Mouse (Mus musculus): ENCODE data around the gene Glipr1. TPM values are rescaled to one million over a fixed set of nuclear protein-coding genes. Genes with fewer than 3 reads are reported as not detected.

Gene Glipr1
- total RNA-seq, 2 experiments from 2014 or later, result 0.20 TPM; not detected in 1

DNA sequence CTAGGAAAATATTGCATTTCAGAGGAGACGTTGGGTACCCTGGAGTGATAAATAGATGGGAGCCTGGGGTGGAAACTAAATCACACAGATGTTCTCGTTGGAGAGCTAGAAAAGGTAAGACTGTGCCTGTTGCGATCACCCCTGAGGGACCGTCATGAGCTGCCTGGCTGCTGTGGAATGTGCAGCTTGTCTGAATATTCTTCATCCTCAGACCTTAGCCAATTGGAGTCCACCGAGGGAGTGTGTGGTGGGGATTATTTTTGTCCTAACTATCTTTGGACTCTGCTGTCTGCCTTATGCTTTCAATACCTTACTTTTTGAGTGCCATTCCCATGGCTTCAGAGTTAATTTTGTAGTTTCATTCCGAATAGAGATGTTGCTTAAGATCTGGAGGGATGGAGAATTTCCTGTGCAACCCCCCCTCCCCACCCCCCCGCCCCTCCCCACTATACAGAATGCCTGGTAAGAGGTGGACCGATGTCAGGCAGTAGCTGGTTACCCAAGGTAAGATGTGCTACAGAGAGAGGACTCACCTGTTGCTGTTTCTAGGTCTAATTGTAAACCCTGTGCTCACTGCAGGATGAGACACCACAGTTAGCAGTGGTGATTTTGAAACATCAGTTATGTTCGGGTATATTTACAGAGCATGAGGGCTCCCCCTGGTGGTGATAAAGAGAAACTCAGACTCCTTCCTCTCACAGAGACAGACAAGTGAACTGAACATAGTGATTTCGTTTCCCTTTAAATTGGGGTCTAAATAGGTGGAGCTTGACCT, 45.0 kb downstream of the Glipr1 start:
- peak; percentile 45 for DNase-seq
- H3K27ac ChIP-seq, result no peak overlapping the region
- no peak overlapping the region for H3K4me3 ChIP-seq
- intact Hi-C loops (cut with DNase I), result loop anchor here (1.0 kb wide), 1 partner anchor 453 kb away; no protein-coding TSS in a partner anchor
- peak; percentile 86 for TF ChIP-seq CTCF (IDR thresholded peaks at IDR 0.05)

DNA sequence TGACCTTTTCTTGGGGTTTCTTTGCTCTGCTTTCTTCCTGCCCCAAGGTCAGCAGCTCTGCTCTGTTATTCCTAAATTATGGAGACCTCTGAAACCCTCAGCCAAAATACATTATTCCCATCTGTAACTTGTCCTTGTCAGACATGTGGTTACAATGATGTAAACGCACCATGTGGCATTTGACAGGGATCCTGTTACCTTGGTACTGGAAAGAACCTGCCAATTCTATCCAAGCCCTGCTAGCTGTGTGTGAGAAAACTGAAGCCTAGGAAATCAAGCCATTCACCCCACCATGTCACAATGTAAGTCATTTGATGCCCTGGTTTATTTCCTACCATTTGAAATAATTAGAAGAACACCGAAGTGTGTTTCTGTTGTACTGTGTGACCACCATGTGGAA, 46.6 kb downstream of the Glipr1 start:
- intact Hi-C loops (cut with DNase I), result no loop called here
- TF ChIP-seq CTCF (IDR thresholded peaks at IDR 0.05), result no peak

DNA sequence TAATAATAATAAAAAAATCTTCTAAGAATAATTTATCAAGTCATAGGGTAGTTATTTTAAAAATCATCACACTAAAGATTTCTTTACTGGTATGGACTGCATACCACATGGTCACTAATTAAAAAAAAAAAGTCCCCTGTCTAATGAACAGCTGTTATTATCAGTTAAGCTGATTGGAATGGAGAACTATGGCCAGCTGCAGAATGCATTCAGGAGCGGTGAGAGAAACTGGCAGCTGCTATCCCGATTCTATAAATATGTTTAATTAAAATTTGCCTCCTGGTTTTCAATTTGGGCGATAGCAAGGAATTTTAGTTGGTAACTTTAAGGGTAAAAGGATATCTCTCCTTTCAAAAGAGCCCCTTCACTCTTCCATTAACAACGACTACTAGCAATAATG, 53.4 kb downstream of the Glipr1 start:
- no peak for TF ChIP-seq CTCF (IDR thresholded peaks at IDR 0.05)
- DNase-seq, result no peak
- Histone ChIP-seq H3K27ac (no peak overlapping the region), H3K4me3 (no peak overlapping the region)
- intact Hi-C loops (cut with DNase I), result no loop called here

More for the DNA sequence above, 46.6 kb downstream of the Glipr1 start:
- DNase-seq, result no peak
- H3K27ac ChIP-seq, result no peak overlapping the region
- H3K4me3 ChIP-seq, result no peak overlapping the region

DNA sequence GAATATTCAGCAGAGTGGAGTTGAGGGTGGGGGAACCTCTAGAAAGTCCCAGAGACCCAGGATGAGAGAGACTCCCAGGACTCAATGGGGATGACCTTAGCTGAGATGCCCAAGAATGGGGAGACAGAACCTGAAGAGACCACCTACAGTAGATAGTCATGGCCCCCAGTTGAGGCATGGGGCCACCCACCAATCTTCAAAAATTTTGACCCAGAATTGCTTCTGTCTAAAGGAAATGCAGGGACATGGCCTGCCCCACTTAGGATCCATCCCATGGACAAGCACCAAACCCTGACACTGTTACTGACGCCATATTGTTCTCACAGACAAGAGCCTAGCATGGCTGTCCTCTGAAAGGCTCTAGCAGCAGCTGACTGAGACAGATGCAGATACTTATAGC, 54.4 kb downstream of the Glipr1 start:
- intact Hi-C loops (cut with DNase I), result no loop called here
- DNase-seq, result no peak
- Histone ChIP-seq H3K4me3 (no peak overlapping the region), H3K27ac (no peak overlapping the region)
- no peak for TF ChIP-seq CTCF (IDR thresholded peaks at IDR 0.05)

DNA sequence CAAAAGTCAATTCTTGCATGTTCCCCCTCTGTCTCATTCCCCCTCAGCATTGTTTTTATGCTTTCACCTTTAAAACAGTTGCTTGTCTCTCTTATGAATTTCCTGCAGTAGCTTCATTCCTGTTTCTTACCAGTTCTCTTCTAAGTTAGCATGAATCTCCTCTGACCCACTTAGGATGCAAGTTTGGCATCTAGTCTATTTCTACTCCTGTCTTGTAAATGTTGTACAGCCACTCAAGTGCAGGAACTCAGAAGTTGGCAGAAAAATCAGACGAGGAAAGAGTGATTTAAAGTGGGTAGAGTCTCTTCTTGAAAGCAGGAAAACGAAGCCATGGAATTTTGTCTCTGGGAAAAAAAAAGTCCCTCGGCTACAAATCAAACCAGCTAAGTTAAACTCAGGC, 56.9 kb downstream of the Glipr1 start:
- intact Hi-C loops (cut with DNase I), result no loop called here
- no peak for DNase-seq
- H3K4me3 ChIP-seq, result no peak overlapping the region
- no peak for TF ChIP-seq CTCF (IDR thresholded peaks at IDR 0.05)
- peak overlapping the region; percentile 38 for H3K27ac ChIP-seq

DNA sequence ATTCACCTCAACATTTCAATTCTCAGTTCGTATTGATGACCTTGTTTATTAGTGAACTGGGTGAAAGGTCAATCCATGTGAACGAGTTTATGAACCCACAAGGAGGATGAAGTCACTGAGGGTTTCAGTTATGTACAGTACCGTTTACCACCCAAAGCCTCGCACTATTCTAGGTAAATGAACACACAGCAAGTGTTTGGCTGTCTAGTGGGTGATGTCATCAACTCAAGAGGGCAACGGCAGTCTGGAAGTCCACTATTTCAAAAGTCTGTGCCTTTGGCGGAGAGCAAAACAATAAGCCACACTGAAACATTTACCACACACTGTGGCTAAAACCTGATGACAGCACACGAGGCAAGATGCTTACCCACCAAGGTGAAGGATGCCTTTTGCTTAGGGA, 59.4 kb downstream of the Glipr1 start:
- no peak overlapping the region for H3K4me3 ChIP-seq
- no peak overlapping the region for H3K27ac ChIP-seq
- intact Hi-C loops (cut with DNase I), result no loop called here
- DNase-seq, result no peak
- TF ChIP-seq CTCF (IDR thresholded peaks at IDR 0.05), result no peak

DNA sequence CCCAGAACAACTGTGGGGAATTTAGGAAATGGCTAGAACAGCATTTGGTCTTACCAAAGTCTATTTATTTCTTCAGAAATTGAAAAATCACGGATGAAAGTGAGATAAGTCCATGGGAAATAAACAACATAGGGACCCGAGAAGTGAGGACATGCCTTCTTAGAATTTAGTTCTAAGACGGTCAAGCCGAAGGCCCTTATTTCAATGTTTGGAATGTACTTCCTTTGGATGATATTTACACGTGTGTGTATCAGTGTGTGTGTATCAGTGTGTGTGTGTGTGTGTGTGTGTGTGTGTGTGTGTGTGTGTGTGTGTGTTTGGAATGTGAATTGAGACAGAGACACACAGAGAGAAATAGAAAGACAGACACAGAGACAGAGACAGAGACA, 65.3 kb downstream of the Glipr1 start:
- no peak for TF ChIP-seq CTCF (IDR thresholded peaks at IDR 0.05)
- intact Hi-C loops (cut with DNase I), result no loop called here
- Histone ChIP-seq H3K27ac (peak overlapping the region; percentile 84), H3K4me3 (no peak overlapping the region; the same call in 1 of the 2 replicates)
- DNase-seq, result no peak

DNA sequence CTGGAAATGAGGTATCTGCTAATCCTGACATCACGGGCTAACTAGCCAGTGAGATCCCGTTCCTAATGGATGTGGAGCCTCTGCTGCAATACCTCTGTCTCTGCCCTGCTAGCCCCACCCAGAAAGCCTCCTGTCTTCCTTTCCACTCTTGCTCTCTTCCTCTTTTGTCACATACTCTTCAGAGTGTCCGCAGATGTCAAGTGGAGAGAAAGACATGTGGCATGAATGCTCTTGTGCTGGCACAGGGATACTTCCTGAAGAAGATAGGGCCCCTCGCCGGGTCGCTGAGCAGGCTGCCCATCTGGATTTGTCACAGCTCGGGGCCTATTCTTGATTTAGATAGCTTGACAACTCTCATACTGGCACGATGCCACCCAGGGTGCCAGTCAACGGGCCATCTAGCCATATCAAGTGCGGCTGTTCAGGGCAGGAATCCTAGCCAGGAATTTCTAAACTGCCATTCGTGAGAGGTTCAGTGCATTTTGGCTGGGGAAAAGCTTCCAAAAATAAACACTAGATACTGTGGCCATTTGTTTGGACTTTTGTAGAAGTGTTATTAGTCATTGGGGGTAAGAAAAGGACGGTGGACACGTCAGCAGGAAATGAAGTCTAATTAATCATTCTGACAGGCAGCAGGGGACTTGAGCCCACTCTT, 65.8 kb downstream of the Glipr1 start:
- Histone ChIP-seq H3K4me3 (peak overlapping the region; percentile 7), H3K27ac (peak overlapping the region; percentile 84)
- TF ChIP-seq CTCF (IDR thresholded peaks at IDR 0.05), result no peak
- intact Hi-C loops (cut with DNase I), result no loop called here
- peak; percentile 89 for DNase-seq

DNA sequence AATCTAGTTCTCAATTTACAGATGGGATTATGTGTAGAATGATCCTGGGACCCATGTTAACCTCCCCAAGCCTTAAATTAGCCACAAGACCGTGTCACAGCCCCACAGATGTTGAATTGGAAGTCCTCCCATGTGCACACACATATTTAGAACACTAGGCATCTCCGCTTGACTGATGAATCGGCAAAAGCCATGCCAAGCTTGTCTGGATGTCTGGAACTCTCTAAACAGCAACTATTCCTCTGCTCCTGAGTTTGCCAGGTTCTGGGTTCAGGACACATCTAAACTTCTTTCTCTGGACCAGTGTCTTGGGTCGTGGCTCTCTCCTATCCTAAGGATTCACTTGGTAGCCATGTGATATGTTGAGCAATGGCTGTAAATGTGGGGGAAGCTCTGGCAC, 66.4 kb downstream of the Glipr1 start:
- DNase-seq, result peak; percentile 47
- Histone ChIP-seq H3K4me3 (no peak overlapping the region), H3K27ac (peak overlapping the region; percentile 84)
- TF ChIP-seq CTCF (IDR thresholded peaks at IDR 0.05), result no peak
- intact Hi-C loops (cut with DNase I), result no loop called here

Other genes starting within 250 kb of the Glipr1 start
- gene Krr1, start 30.0 kb downstream of the Glipr1 start, total RNA-seq (2021), result 10 to 100 TPM; 27.4 to 29.5 TPM
- not detected for gene Glipr1l1, start 57.6 kb upstream of the Glipr1 start, total RNA-seq (2021)
- not detected for gene Glipr1l2, start 80.7 kb upstream of the Glipr1 start, total RNA-seq (2021)
- not detected for gene Glipr1l3, start 157.7 kb upstream of the Glipr1 start, total RNA-seq (2021)
- not detected for gene Caps2, start 161.0 kb upstream of the Glipr1 start, total RNA-seq (2021)